15 mouse cellular contexts compared by ENCODE assay signal in the genomic region with DNA sequence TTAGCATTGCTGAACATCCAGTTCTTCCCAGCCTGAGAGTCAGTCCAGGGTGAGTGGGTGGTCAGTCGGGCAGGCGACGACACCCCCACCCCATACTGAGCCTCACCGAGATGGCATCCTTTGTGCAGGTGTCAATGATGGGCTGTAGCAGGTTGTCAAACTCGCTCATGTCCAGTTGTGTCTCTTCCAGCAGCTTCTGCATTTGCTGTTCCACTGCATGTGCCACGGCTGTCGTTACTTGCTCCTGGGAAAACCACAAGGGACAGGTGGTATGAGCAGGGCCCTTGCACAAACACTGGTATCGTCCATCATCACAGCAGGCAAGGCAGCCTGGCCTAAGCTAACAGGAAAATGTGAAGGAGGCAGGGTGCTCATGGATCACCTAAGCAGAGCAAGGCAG.
"Had no signal": no experiment of that assay in that cellular context is flagged by ENCODE, and none has a peak within 500 bp of the region (broad histone marks: within the 10 kb centered on the region; RNA-seq: fewer than 3 reads in every experiment).

No protein-coding gene starts in this region.

- H3K27me3 ChIP-seq: midbrain, embryonic 12.5 days; neural tube, embryonic 12.5 days; stomach, embryonic 15.5 days had no signal

- H3K9me3 ChIP-seq: midbrain, embryonic 10.5 days; midbrain, embryonic 12.5 days; neural tube, embryonic 12.5 days; stomach, embryonic 15.5 days had no signal

- DNase-seq: lung, adult 18-20 months; lung, embryonic 14.5 days; lung, postnatal 10 days; lung, postnatal 4 days; midbrain, embryonic 14.5 days; right cerebral cortex, postnatal 14 days; thymus, adult 2 months; thymus, postnatal 25 days; thymus, postnatal 4 days had no signal

- H3K4me3 ChIP-seq: midbrain, embryonic 10.5 days; midbrain, embryonic 12.5 days; neural tube, embryonic 12.5 days; stomach, embryonic 15.5 days had no signal

- ATAC-seq: midbrain, embryonic 16.5 days had no signal

- H3K27ac ChIP-seq: midbrain, embryonic 10.5 days; midbrain, embryonic 12.5 days; neural tube, embryonic 12.5 days; stomach, embryonic 15.5 days; stomach, postnatal 0 days had no signal
